Mouse (Mus musculus) heart, embryonic 14.5 days (tissue): ENCODE data around the gene Memo1. TPM values are rescaled to one million over a fixed set of nuclear protein-coding genes. Genes with fewer than 3 reads are reported as not detected.
"Not testable (repeated sequence)": the region's sequence is repeated elsewhere in the genome, so short reads cannot be mapped to it uniquely, and the experiment has no call there.

ENCODE experiments used
- ATAC-seq: fragments of 200-750 bp; cut with Nextera tagmentation; 2 replicates; pipeline ENCODE4 v1.8.0; 2017; ENCODE audit warnings: low read depth, moderate TSS enrichment; ENCODE audit not compliant: insufficient number of reproducible peaks, insufficient read depth, low FRiP score
- H3K27ac ChIP-seq, 2 experiments: fragments of 200-500 bp in 1 of 2; fragments of 300-500 bp in 1 of 2; sonication (generic) in 1 of 2; replicated peaks in 1 of 2; 2 replicates each; pipeline ENCODE4 v1.5.1; 2012 to 2014; ENCODE audit warnings: low read depth in 2 of 2, low read length in 2 of 2, control low read depth in 1 of 2, mild to moderate bottlenecking in 1 of 2, mixed read lengths in 1 of 2; ENCODE audit not compliant: control insufficient read depth in 1 of 2, insufficient read depth in 1 of 2
- H3K27me3 ChIP-seq: fragments of 300-500 bp; sonication (generic); 2 replicates; pipeline ENCODE4 v1.6.1; 2014; ENCODE audit warnings: mild to moderate bottlenecking, low read length, control low read depth; ENCODE audit not compliant: control insufficient read depth, insufficient read depth
- H3K36me3 ChIP-seq: fragments of 300-500 bp; sonication (generic); 2 replicates; pipeline ENCODE4 v1.6.1; 2014; ENCODE audit warnings: mild to moderate bottlenecking, control low read depth, low read length, mixed read lengths; ENCODE audit not compliant: control insufficient read depth, insufficient read depth
- H3K4me1 ChIP-seq, 2 experiments: fragments of 200-500 bp in 1 of 2; fragments of 300-500 bp in 1 of 2; sonication (generic) in 1 of 2; 2 replicates each; pipeline ENCODE4 v1.6.1; 2012 to 2014; ENCODE audit warnings: low read length in 2 of 2, control low read depth in 1 of 2, mixed read lengths in 1 of 2; ENCODE audit not compliant: control insufficient read depth in 2 of 2, insufficient read depth in 2 of 2
- H3K4me2 ChIP-seq: fragments of 300-500 bp; sonication (generic); 2 replicates; pipeline ENCODE4 v1.6.1; 2014; ENCODE audit warnings: mild to moderate bottlenecking, low read length
- H3K4me3 ChIP-seq, 2 experiments: fragments of 200-500 bp in 1 of 2; fragments of 300-500 bp in 1 of 2; sonication (generic) in 1 of 2; 2 replicates each; pipeline ENCODE4 v1.5.1; 2012 to 2014; ENCODE audit warnings: low read length in 2 of 2, mild to moderate bottlenecking in 2 of 2, control low read depth in 1 of 2, low read depth in 1 of 2, moderate library complexity in 1 of 2; ENCODE audit not compliant: control insufficient read depth in 1 of 2, insufficient read depth in 1 of 2
- H3K9ac ChIP-seq: fragments of 300-500 bp; sonication (generic); 2 replicates; pipeline ENCODE4 v1.6.1; 2014; ENCODE audit warnings: mild to moderate bottlenecking, low read length
- H3K9me3 ChIP-seq: fragments of 300-500 bp; sonication (generic); 2 replicates; pipeline ENCODE4 v1.6.1; 2016; ENCODE audit warnings: low read length, control low read depth; ENCODE audit not compliant: control insufficient read depth
- WGBS: fragments of 180-500 bp; shearing (Covaris S2); extraction: QIAGEN DNeasy Blood & Tissue Kit; methylation state at CpG from one replicate; pipeline ENCODE4 v1.1.7; 2014; 5-methylcytosine and 5-hydroxymethylcytosine counted together
- polyA plus RNA-seq: library from polyadenylated mRNA; unstranded; fragments of >200 nt; fragmentation: Nextera tagmentation; extraction: Ambion mirVana; gene quantifications from 2 replicates; pipeline ENCODE4 v1.2.1, GENCODE M21; 2014

Memo1 gene
- polyA plus RNA-seq, 1 experiment from 2014 or later: 80.7 TPM

- H3K4me3 ChIP-seq: no peak overlapping the region
- H3K4me1 ChIP-seq: peaks cover 0 to 9% of the 10 kb centered on the region in 2 experiments; a peak in 2 of 4 replicates
- no peaks in the 10 kb centered on the region for H3K27me3 ChIP-seq
- H3K27ac ChIP-seq: no peak overlapping the region
- 0 out of 2 replicates have a peak, but pooled peaks cover 4% of the 10 kb centered on the region for H3K36me3 ChIP-seq
- no peaks in the 10 kb centered on the region for H3K9me3 ChIP-seq
- H3K4me2 ChIP-seq: no peak overlapping the region
- ATAC-seq: no peak
- no peak overlapping the region for H3K9ac ChIP-seq
- WGBS: 80% methylated on average over 5 of the region's 5 CpGs
These were observed 103.9 kb downstream of the Memo1 start for GRCm38 (mm10) chr17:74191446-74191845.

DNA sequence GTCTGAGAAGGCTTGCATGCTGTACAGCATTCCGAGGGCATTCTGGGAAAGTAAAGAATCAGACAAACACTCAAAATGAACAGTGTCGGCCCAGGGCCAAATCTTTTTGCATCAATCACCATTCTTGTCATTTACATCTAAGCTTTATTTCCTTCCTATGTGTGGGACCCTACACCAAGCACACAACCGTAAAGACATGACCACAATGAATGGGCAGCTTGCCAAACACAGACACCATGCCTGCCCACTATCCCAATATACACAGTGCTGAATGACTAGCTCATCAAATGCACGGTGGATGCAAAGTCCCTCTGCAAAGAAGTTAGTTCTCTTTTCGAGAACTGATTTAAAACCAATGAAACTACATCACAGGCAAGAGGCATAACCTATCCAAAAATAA, 109.1 kb downstream of the Memo1 start:
- Histone ChIP-seq H3K9ac (no peak overlapping the region), H3K27me3 (no peaks in the 10 kb centered on the region), H3K4me3 (no peak overlapping the region), H3K36me3 (0 out of 2 replicates have a peak, but pooled peaks cover 8% of the 10 kb centered on the region), H3K9me3 (no peaks in the 10 kb centered on the region), H3K27ac (no peak overlapping the region), H3K4me1 (no peaks in the 10 kb centered on the region), H3K4me2 (no peak overlapping the region)
- WGBS: 65% methylated on average over 5 of the region's 5 CpGs
- no peak for ATAC-seq

DNA sequence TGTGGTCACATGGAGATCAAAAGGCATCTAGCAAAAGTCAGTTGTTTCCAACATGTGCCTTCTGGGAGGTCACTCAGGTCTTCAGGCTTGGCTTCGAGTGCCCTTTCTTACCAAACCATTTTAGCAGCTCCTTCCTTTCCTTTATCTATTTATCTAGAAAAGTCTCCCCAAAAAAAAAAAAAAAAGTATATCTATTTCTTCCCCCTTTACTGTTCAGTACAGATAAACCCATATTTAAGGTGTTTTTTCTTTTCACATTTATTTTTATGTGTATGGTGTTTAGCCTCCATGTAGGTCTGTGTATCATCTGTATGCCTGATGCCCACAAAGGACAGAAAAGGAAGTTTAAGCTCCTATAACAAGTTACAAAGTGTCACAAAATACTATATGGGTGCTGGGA, 110.6 kb downstream of the Memo1 start:
- H3K4me3 ChIP-seq: no peak overlapping the region
- no peak overlapping the region for H3K9ac ChIP-seq
- H3K27me3 ChIP-seq: no peaks in the 10 kb centered on the region
- ATAC-seq: no peak
- 0 out of 2 replicates have a peak, but pooled peaks cover 4% of the 10 kb centered on the region for H3K36me3 ChIP-seq
- H3K4me2 ChIP-seq: no peak overlapping the region
- 84% methylated on average over 1 of the region's 1 CpGs for WGBS
- no peaks in the 10 kb centered on the region for H3K4me1 ChIP-seq
- no peaks in the 10 kb centered on the region for H3K9me3 ChIP-seq
- H3K27ac ChIP-seq: no peak overlapping the region

GRCm38 (mm10) chr17:74180889-74181288, 114.4 kb downstream of the Memo1 start:
- no peaks in the 10 kb centered on the region for H3K9me3 ChIP-seq
- no peaks in the 10 kb centered on the region for H3K4me1 ChIP-seq
- H3K4me3 ChIP-seq: no peak overlapping the region
- H3K27me3 ChIP-seq: no peaks in the 10 kb centered on the region
- no peak overlapping the region for H3K27ac ChIP-seq
- H3K9ac ChIP-seq: no peak overlapping the region
- no peak overlapping the region for H3K4me2 ChIP-seq
- H3K36me3 ChIP-seq: 0 out of 2 replicates have a peak, but pooled peaks cover 4% of the 10 kb centered on the region
- no peak for ATAC-seq

GRCm38 (mm10) chr17:74179640-74180039, 115.7 kb downstream of the Memo1 start:
- not testable (repeated sequence) for H3K4me1 ChIP-seq, H3K27me3 ChIP-seq, H3K4me3 ChIP-seq, H3K4me2 ChIP-seq, ATAC-seq, H3K9ac ChIP-seq, H3K9me3 ChIP-seq, H3K27ac ChIP-seq, H3K36me3 ChIP-seq
- 61% methylated on average over 2 of the region's 2 CpGs for WGBS

DNA sequence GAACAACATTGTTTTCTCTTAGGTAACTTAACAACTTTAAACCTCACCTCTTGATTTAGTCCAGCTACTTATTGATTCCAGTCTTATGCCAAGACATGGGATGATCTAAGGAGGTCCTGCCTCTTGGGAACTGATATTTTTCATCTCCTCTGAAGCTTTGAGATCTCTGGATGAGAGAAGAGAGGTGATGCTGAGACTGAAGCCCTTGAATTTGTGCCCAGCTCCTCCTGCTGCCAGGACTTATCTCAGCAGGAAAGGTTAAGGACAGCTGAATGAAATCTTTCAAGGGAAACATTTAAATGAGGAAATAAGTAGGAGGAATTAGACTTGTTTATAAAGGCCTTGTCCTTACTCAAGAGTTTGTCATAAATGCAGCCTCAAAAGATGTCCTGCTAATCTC, 121.6 kb downstream of the Memo1 start:
- H3K4me2 ChIP-seq: no peak overlapping the region
- no peaks in the 10 kb centered on the region for H3K36me3 ChIP-seq
- H3K4me3 ChIP-seq: no peak overlapping the region
- H3K4me1 ChIP-seq: no peaks in the 10 kb centered on the region
- H3K27me3 ChIP-seq: no peaks in the 10 kb centered on the region
- H3K27ac ChIP-seq: no peak overlapping the region
- H3K9me3 ChIP-seq: no peaks in the 10 kb centered on the region
- H3K9ac ChIP-seq: no peak overlapping the region
- ATAC-seq: no peak

- H3K27me3 ChIP-seq: no peaks in the 10 kb centered on the region
- H3K27ac ChIP-seq: no peak overlapping the region
- no peak for ATAC-seq
- no peaks in the 10 kb centered on the region for H3K36me3 ChIP-seq
- H3K9ac ChIP-seq: no peak overlapping the region
- no peaks in the 10 kb centered on the region for H3K9me3 ChIP-seq
- no peak overlapping the region for H3K4me2 ChIP-seq
- no peaks in the 10 kb centered on the region for H3K4me1 ChIP-seq
- WGBS: 78% methylated on average over 1 of the region's 1 CpGs
- no peak overlapping the region for H3K4me3 ChIP-seq
These were observed 122.5 kb downstream of the Memo1 start for GRCm38 (mm10) chr17:74172834-74173233.

DNA sequence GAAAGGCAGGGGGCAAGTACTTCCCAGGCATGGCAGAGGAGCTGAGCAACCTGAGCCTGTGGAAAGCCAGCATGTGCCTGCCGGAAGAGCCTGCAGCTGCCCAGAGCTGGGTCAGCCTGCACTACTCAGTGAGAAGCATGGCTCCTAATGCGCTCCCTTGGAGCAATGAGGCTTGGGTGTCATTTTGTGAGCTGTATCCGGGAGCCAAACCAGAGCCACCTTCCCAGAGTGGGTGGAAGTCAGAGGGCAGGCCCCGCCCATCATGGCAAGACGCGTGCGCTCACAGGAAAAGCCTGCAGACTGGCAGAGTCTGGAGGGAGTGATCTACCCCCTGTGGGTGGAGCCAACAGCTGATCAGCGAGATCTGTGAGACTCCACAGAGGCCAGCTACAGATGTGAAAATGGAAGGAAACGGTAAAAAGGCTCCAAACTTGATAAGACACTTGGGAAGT, 135.9 kb downstream of the Memo1 start:
- Histone ChIP-seq H3K4me2 (peak overlapping the region; percentile 72), H3K9ac (peak overlapping the region; percentile 61), H3K4me1 (no peaks in the 10 kb centered on the region), H3K4me3 (peak overlapping the region; percentile 34 to 36), H3K27me3 (no peaks in the 10 kb centered on the region), H3K9me3 (peaks cover 3% of the 10 kb centered on the region; the same call in 1 of the 2 replicates), H3K36me3 (no peaks in the 10 kb centered on the region), H3K27ac (no peak overlapping the region; a peak in 1 of 4 replicates)
- WGBS: under 1% methylated on average over 9 of the region's 9 CpGs
- peak; percentile 79 for ATAC-seq
